Mouse (Mus musculus) erythroid progenitor cell, adult 5-6 weeks (primary cell): ENCODE results near the gene Mrpl40. TPM values are rescaled to one million over a fixed set of nuclear protein-coding genes. Genes with fewer than 3 reads are reported as not detected.
A peak's percentile ranks its signal among the peaks of the same experiment; 100 is the strongest.
"Not testable (repeated sequence)": the region's sequence is repeated elsewhere in the genome, so short reads cannot be mapped to it uniquely, and the experiment has no call there.

Experiments used
- ATAC-seq: replicated peaks from 2 replicates; pipeline ENCODE4 v1.8.0; 2016; ENCODE audit warnings: moderate number of reproducible peaks, mild to moderate bottlenecking, moderate TSS enrichment, inconsistent platforms; ENCODE audit not compliant: poor library complexity, low FRiP score, severe bottlenecking
- total RNA-seq, 2 experiments: library from RNA; stranded (forward) in 1 of 2; stranded (reverse) in 1 of 2; fragments of 150-400 nt in 1 of 2; fragments of 186-747, 209-891 nt in 1 of 2; gene quantifications; 2 replicates each; pipeline versions ENCODE4 v1.2.3 to v1.2.4; 2015 to 2017; ENCODE audit warnings: low replicate concordance in 2 of 2

Gene Mrpl40
- total RNA-seq (2015; ENCODE audit: low replicate concordance) (55.1 and 86.4 TPM in 2 replicates), total RNA-seq (2017; ENCODE audit: low replicate concordance) (34.3 and 39.0 TPM in 2 replicates)

GRCm38 (mm10) chr16:18876442-18877308 lies at the start of gene Mrpl40, which contains the start of gene Hira:
TSS of gene Mrpl40 (minus strand) at chr16:18876862.
TSS of gene Hira (plus strand) at chr16:18877037.
- ATAC-seq: peak; percentile 89

DNA sequence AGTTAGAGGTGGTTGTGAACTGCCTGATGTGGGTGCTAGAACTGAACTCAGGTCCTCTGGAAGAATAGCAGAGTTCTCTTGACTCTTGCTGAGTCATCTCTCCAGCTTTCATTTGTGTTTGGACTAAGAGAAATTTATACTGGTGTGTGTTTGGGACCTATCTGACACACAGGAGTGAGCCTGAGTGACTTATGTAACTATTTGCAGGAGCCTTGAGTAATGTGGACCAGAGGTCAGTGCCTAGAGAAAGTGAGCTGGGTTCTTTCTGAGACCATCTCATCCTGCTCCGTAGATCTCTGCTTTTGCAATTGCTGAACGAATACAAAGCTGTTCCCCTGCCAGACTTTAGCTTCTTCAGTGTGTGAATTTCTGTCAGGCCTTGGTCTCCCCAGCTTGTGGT lies 45.1 kb upstream of the Mrpl40 start:
- ATAC-seq: no peak

- ATAC-seq: no peak
Observed at GRCm38 (mm10) chr16:18916064-18916463, 39.4 kb upstream of the Mrpl40 start.

GRCm38 (mm10) chr16:18905648-18906047 lies 29.0 kb upstream of the Mrpl40 start:
- no peak for ATAC-seq

DNA sequence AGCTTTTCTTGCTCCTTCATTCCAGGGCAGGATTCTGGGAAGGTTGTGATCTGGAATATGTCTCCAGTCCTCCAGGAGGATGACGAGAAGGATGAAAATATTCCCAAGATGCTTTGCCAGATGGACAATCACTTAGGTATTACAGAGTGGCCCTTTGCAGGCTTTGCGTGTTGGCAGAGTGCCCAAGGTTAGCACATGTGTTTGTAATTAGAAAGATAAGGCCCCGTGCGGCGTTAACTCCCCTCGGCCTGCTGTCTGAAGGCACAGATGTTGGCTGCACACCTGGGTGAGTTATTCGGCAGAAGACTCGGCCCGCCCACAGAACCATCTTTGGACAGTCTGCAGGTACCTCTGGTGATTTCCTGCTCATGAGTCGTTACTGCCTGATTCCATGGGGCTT lies 19.8 kb upstream of the Mrpl40 start:
- ATAC-seq: peak; percentile 90

GRCm38 (mm10) chr16:18895249-18895648 lies 18.6 kb upstream of the Mrpl40 start:
- no peak for ATAC-seq

DNA sequence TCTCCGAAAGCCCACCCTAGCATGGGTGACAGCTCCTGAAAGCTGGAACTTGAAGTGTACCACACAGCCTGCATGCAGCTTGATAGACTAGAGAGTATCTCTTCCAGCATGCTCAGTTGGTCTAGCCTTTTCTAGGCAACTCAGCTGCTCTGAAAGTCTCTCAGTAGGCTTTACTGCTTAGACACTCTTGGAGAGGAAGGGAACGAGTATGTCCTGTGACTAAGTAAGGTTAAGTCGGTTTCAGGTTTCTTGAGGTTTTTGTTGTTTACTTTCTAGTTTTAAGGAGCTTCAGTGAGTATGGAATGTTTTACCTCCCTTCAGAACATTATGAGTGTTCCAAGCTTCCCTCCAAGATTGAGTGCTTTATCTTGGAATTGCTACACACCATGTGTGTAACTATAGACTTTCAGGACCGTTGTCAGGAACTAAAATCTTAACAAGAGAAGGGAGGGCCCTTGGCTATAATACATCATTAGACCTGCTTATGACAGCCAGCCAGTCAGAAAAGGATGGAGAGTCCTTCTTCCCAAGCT lies 17.2 kb upstream of the Mrpl40 start:
- no peak for ATAC-seq

DNA sequence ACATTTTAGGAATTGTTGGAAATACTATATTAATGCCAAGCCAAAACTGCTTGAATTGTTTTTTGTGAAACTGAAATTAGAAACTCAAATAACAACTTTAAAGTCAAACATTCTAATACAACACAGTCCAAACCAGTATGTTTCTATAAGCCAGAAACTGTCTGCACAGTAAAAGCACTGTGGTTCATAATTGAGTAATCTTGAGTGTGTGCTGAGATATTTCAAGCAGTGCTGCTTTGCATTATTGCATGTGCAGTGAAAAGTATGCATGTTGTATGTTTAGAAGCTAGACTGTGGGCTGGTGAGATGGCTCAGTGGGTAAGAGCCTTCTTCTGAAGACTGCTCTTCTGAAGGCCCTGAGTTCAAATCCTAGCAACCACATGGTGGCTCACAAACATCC lies 7.4 kb upstream of the Mrpl40 start:
- no peak for ATAC-seq

DNA sequence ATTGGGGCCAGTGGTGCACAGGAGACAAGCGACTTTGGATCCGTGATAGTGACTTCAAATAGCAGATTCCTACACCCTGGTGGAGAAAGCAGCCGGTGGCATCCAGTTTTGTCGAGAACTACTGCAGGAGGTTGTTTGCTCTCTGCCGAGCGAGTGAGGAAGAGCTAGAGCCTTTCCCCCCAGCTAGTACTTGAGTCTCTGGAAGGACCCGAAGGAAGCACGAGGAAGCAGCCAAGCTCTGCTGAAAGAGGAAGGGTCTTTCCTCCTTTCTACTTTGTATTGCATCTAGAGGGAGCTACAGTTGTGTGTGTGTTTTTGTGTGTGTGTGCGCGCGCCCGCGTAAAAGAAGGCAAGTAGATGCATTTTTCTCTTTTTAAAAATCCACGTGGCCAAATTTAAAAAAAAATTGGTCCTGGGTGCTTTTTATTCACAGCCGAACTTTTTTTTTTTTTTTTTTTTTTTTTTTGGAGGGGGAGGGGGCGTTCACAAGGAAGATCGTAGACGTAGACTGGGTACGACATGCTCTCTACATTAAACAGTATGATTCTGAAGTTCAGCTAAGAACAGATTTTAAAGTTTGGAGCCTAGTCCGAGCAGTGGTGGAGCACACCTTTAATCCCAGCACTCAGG lies 1.5 kb upstream of the Mrpl40 start:
- ATAC-seq: peak; percentile 4; the same call in 1 of the 2 replicates

GRCm38 (mm10) chr16:18877386-18878090 lies 876 bp upstream of the Mrpl40 start:
- ATAC-seq: peak; percentile 52

- peak; percentile 15 for ATAC-seq
Observed at GRCm38 (mm10) chr16:18876091-18876441, 596 bp downstream of the Mrpl40 start.

DNA sequence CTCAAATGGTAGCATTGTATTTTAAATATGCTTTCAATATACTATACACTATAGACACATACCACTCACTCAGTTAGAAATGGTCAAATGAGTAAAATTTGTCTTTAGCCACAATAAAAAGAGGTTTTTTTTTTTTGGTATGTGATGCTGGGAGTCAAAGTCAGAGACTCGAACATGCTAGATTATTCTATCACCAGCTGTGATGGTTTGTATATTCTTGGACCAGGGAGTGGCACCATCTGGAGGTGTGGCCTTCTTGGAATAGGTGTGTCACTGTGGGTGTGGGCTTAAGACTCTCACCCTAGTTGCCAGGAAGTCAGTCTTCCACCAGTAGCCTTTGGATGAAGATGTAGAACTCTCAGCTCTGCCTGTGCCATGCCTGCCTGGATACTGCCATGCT lies 6.2 kb downstream of the Mrpl40 start:
- ATAC-seq: peak; percentile 54

- ATAC-seq: no peak
Observed at GRCm38 (mm10) chr16:18860186-18860585, 16.5 kb downstream of the Mrpl40 start.

DNA sequence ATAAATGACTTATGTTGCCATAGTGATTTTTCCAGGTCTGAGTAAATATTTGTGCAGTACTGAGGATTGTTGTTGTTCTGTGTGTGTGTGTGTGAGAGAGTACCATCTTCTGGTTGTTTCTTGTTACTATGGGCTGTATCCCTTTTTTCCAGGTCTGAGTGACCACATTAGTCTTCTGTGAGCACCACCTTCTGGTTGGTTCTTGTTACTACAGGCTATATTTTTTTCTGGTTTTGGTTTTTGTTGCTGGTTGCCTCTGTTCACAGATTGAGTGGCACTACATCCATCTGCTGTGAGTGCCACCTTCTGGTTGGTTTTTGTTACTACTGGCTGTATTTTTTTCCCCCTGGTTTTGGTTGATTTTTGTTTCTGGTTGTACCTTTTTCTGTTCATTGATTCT lies 18.1 kb downstream of the Mrpl40 start:
- ATAC-seq: peak; percentile 61

DNA sequence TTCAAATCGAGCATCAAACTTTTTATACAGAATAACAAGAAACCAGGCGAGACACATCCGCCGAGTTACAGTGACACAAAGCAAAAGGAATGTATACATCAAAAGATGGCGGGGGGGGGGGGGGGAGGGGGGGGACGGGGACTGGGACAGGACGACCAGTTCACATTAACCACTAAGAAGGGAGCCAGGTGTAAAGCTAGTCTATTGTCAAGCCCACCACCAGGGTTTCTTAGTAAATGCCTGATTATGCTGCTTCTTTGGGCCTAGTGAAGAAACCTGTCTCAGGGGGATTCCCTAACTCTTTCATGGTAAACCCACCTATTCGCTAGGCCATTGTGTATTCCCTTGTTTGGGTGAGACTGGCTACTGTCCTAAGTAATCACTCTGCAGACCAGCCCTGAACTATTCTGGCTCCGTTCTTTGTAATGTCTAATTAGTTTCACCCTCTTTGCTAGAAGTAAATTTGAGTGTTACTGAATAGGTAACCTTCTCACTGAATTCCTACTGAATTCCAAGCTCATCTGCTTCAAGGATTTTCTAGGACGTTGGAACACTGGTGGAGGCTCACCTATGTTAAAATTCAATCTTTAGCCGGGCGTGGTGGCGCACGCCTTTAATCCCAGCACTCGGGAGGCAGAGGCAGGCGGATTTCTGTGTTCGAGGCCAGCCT lies 27.0 kb downstream of the Mrpl40 start:
- not testable (repeated sequence) for ATAC-seq

- no peak for ATAC-seq
Observed at GRCm38 (mm10) chr16:18846301-18846820, 30.3 kb downstream of the Mrpl40 start.

- no peak for ATAC-seq
Observed at GRCm38 (mm10) chr16:18838346-18838745, 38.3 kb downstream of the Mrpl40 start.

DNA sequence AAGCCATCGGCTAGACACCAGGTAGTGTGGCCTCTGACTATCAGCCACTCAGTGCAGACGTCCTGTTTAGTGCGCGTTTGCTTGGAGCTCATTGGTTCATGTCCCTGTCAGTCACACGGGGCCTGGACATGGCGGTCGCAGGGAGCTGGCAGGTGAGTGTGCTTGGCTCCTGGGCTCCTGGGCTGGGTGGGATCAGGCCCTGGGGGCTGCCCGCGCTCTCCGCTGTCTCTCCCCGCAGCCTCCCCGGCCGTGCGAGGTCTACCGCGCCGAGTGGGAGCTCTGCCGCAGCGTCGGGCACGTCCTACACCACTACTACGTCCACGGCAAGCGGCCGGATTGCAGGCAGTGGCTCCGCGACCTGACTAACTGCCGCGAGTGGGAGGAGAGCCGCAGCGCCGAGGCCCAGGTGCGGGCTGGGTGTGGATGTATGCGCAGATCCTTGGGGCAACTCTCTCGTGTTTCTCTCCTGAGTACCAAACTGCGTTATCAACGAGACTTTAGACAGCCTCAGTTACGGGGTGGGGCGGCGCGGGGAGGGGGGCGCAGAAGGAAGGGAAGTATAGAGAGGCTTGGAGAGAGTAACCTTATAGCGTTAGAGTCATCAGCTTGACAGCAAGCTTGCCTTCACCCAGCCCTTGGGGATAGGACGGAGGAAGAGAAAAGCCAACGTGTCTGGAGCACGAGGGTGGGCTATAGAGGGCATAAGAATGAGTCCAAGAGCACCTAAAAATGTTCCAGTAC lies 40.0 kb downstream of the Mrpl40 start, which contains the start of the genes 2510002D24Rik and Gm28539:
TSS of gene 2510002D24Rik (plus strand) at position 111 of the 741 bp plus-strand sequence.
TSS of gene Gm28539 (plus strand) at position 117 of the 741 bp plus-strand sequence.
- ATAC-seq: peak; percentile 93

- no peak for ATAC-seq
Observed at GRCm38 (mm10) chr16:18836073-18836467, 40.6 kb downstream of the Mrpl40 start.
